Mouse (Mus musculus) cortical plate, adult 2 months (tissue): ENCODE data around the gene Gucd1.

ENCODE experiments used
- CTCF ChIP-seq: fragments of 200-500 bp; IDR thresholded peaks from 2 replicates; pipeline ENCODE4 v1.5.1; 2011; ENCODE audit warnings: mild to moderate bottlenecking, control low read depth, low read length; ENCODE audit not compliant: insufficient read depth; ENCODE audit errors: extremely low read depth
- POLR2A ChIP-seq: fragments of 200-500 bp; IDR thresholded peaks from 2 replicates; pipeline ENCODE4 v1.6.1; 2011; ENCODE audit warnings: mild to moderate bottlenecking, low read length, control low read depth; ENCODE audit not compliant: insufficient read depth; ENCODE audit errors: extremely low read depth

- TF ChIP-seq CTCF (no peak), POLR2A (no peak)
Observed at GRCm38 (mm10) chr10:75534934-75535333, 17.2 kb upstream of the Gucd1 start.
